Mouse (Mus musculus) embryonic facial prominence, embryonic 11.5 days (tissue): Measurements from ENCODE around the gene Pbx4. TPM values are rescaled to one million over a fixed set of nuclear protein-coding genes. Genes with fewer than 3 reads are reported as not detected.

ENCODE experiments used
- ATAC-seq: fragments of 200-750 bp; cut with Nextera tagmentation; replicated peaks from 2 replicates; pipeline ENCODE4 v1.8.0; 2017; ENCODE audit warnings: low read depth; ENCODE audit not compliant: insufficient number of reproducible peaks, low FRiP score, low TSS enrichment
- DNase-seq: peaks from one replicate; pipeline ENCODE4 v3.0.0-alpha.2; 2015; ENCODE audit warnings: low spot score
- H3K27ac ChIP-seq: fragments of 300-500 bp; sonication (generic); replicated peaks from 2 replicates; pipeline ENCODE4 v1.5.1; 2014; ENCODE audit warnings: mild to moderate bottlenecking, low read depth, low read length, control low read depth
- H3K27me3 ChIP-seq: fragments of 300-500 bp; sonication (generic); 2 replicates; pipeline ENCODE4 v1.6.1; 2014; ENCODE audit warnings: mild to moderate bottlenecking, low read length, moderate library complexity, mixed read lengths; ENCODE audit not compliant: control insufficient read depth, insufficient read depth
- H3K36me3 ChIP-seq: fragments of 300-500 bp; sonication (generic); replicated peaks from 2 replicates; pipeline ENCODE4 v1.6.1; 2014; ENCODE audit warnings: low read depth, mild to moderate bottlenecking, low read length, moderate library complexity, mixed read lengths; ENCODE audit not compliant: control insufficient read depth, insufficient read depth
- H3K4me1 ChIP-seq: fragments of 300-500 bp; sonication (generic); 2 replicates; pipeline ENCODE4 v1.6.1; 2014; ENCODE audit warnings: low read length, mixed read lengths; ENCODE audit not compliant: control insufficient read depth, insufficient read depth
- H3K4me2 ChIP-seq: fragments of 300-500 bp; sonication (generic); 2 replicates; pipeline ENCODE4 v1.6.1; 2014; ENCODE audit warnings: low read depth, mild to moderate bottlenecking, control low read depth, low read length, moderate library complexity
- H3K4me3 ChIP-seq: fragments of 300-500 bp; sonication (generic); 2 replicates; pipeline ENCODE4 v1.5.1; 2014; ENCODE audit warnings: low read depth, low read length, control low read depth
- H3K9ac ChIP-seq: fragments of 300-500 bp; sonication (generic); replicated peaks from 2 replicates; pipeline ENCODE4 v1.6.1; 2014; ENCODE audit warnings: mild to moderate bottlenecking, control low read depth, low read length
- H3K9me3 ChIP-seq: fragments of 300-500 bp; sonication (generic); replicated peaks from 2 replicates; pipeline ENCODE4 v1.6.1; 2016; ENCODE audit warnings: mild to moderate bottlenecking, low read length, inconsistent platforms, mixed read lengths; ENCODE audit not compliant: control insufficient read depth
- WGBS: fragments of 180-500 bp; shearing (Covaris S2); extraction: QIAGEN DNeasy Blood & Tissue Kit; methylation state at CpG from one replicate; pipeline ENCODE4 v1.1.7; 2014; 5-methylcytosine and 5-hydroxymethylcytosine counted together
- polyA plus RNA-seq: library from polyadenylated mRNA; unstranded; fragments of >200 nt; fragmentation: Nextera tagmentation; extraction: Ambion mirVana; gene quantifications from 2 replicates; pipeline ENCODE4 v1.2.1, GENCODE M21; 2014

The Pbx4 gene
- polyA plus RNA-seq, 1 experiment from 2014 or later: 13.8 TPM

DNA sequence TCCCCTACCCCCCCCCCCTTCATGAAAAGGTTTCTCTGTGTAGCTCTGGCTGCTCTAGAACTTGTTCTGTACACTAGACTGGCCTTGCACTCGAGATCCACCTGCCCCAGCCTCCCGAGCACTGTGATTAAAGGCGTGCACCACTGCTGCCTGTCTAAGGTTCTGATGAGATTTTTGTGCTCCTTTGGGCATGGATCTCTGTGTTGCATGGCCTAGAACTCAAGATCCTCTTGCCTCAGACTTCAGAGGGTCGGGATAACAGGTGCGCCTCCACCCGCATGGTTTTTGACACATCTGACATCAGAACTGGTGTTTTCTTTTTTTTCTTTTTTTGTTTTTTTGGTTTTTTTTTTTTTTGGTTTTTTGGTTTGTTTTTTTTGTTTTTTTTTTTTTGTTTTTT, 27.8 kb upstream of the Pbx4 start:
- WGBS: 94% methylated on average over 6 of the region's 6 CpGs
- Histone ChIP-seq H3K4me2 (no peak overlapping the region), H3K4me1 (peaks cover 2% of the 10 kb centered on the region; the same call in 1 of the 2 replicates), H3K9me3 (no peaks in the 10 kb centered on the region), H3K27me3 (no peaks in the 10 kb centered on the region), H3K36me3 (peaks cover 27% of the 10 kb centered on the region), H3K9ac (no peak overlapping the region), H3K4me3 (no peak overlapping the region), H3K27ac (no peak overlapping the region)
- no peak for ATAC-seq
- DNase-seq: no peak

DNA sequence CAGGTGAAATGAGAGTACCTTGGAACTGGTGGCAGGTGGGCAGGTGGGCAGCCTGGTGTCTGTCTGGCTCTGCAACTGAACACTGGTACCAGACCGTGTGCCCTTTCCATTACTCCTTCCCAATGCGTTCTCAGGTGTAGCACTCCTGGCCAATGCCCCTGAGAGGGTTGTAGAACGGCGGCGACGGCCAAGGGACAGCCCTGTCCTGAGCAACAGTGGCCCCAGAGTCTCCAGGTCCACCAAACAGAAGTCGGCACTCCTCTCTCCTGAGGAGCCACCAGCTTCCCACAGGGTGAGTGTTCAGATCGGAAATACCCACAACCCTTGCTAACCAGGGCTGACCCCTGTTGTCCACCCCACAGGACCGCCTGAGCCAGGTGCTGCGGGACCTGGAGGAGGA, 27.2 kb upstream of the Pbx4 start:
- DNase-seq: no peak
- Histone ChIP-seq H3K36me3 (peaks cover 23% of the 10 kb centered on the region), H3K4me1 (peaks cover 2% of the 10 kb centered on the region; the same call in 1 of the 2 replicates), H3K4me3 (no peak overlapping the region), H3K4me2 (no peak overlapping the region), H3K9me3 (no peaks in the 10 kb centered on the region), H3K27me3 (no peaks in the 10 kb centered on the region), H3K9ac (no peak overlapping the region), H3K27ac (no peak overlapping the region)
- no peak for ATAC-seq
- WGBS: 90% methylated on average over 10 of the region's 10 CpGs

DNA sequence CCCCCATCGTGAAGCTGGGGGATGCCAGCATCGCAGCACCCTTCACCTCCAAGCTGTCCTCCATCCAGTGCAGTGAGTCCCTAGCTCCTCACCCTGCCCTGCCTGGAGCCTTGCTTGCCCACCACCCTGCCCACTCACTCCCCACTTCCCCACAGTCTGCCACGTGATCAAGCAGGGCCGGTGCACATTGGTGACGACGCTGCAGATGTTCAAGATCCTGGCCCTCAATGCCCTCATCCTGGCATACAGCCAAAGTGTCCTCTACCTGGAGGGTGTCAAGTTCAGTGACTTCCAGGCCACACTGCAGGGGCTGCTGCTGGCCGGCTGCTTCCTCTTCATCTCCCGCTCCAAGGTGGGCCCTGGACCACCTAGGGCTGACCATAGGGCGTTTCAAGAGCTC, 26.8 kb upstream of the Pbx4 start:
- WGBS: 93% methylated on average over 9 of the region's 9 CpGs

DNA sequence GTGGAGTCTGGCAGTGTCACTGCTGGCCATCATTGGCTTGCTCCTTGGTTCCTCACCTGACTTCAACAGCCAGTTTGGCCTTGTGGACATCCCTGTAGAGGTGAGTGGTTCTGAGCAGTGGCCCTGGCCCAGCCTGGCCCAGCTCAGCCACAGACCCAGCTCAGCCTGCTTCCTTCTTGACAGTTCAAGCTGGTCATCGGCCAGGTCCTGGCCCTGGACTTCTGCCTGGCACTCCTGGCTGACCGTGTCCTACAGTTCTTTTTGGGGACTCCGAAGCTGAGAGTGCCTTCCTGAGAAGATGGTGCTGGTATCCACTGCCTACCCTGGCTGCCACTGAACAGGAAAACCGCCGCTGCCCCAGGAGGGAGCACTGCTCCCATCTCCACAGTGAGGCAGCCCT, 25.1 kb upstream of the Pbx4 start:
- no peaks in the 10 kb centered on the region for H3K27me3 ChIP-seq
- H3K9me3 ChIP-seq: no peaks in the 10 kb centered on the region
- H3K4me3 ChIP-seq: no peak overlapping the region
- WGBS: 91% methylated on average over 5 of the region's 5 CpGs
- peaks cover 2% of the 10 kb centered on the region; the same call in 1 of the 2 replicates for H3K4me1 ChIP-seq
- ATAC-seq (no peak), DNase-seq (no peak)
- no peak overlapping the region for H3K27ac ChIP-seq
- no peak overlapping the region for H3K4me2 ChIP-seq
- H3K9ac ChIP-seq: no peak overlapping the region
- H3K36me3 ChIP-seq: peaks cover 16% of the 10 kb centered on the region

More for the DNA sequence above, 26.8 kb upstream of the Pbx4 start:
- ATAC-seq (no peak), DNase-seq (no peak)
- H3K9me3 ChIP-seq: no peaks in the 10 kb centered on the region
- H3K4me2 ChIP-seq: no peak overlapping the region
- H3K9ac ChIP-seq: no peak overlapping the region
- H3K27me3 ChIP-seq: no peaks in the 10 kb centered on the region
- no peak overlapping the region for H3K27ac ChIP-seq
- peaks cover 2% of the 10 kb centered on the region; the same call in 1 of the 2 replicates for H3K4me1 ChIP-seq
- peaks cover 20% of the 10 kb centered on the region for H3K36me3 ChIP-seq
- no peak overlapping the region for H3K4me3 ChIP-seq

DNA sequence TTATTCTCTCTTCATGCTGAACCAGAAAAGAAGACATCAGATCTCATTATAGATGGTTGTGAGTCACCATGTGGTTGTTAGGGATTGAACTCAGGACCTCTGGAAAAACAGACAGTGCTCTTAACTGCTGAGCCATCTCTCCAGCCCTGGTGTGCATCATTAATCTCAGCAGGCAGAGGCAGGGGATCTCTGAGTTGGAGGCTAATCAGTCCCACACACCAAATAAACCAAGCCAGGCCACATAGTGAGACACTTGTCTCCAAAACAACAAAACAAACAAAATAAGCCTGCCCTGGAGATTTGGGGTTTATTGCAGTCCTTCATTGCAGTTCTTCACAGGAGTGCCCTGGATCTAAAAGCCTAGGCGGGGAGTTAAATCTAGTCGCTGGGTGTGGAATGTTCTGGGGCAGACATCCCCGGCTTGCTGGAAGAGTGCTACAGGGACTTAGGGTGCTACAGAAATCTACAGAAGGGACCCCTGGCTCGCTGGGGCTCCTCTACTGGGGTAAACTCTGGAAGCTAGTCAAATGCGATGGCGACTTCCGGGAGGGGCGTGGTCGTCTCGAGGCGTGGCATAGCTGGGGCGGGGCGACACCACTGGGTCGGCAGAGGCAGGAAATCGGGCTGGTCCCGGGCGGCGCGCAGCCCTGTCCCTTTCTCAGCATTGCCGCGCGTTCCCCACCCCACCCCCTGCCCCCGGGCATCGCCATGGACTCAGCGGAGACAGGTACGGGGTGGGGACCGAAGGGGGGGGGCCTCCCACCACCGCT, 24.0 kb upstream of the Pbx4 start, which contains the start of gene Gmip:
Gmip (plus strand) TSS at position 586 of the 770 bp plus-strand sequence.
- Histone ChIP-seq H3K9ac (peak within 1 kb of the TSS; percentile 59), H3K9me3 (no peaks in the 10 kb centered on the region), H3K27me3 (no peaks in the 10 kb centered on the region), H3K4me1 (peaks cover 2% of the 10 kb centered on the region; the same call in 1 of the 2 replicates), H3K4me2 (peak within 1 kb of the TSS; percentile 86), H3K36me3 (peaks cover 11% of the 10 kb centered on the region), H3K4me3 (peak within 1 kb of the TSS; percentile 43), H3K27ac (no peak within 1 kb of the TSS)
- ATAC-seq (peak; percentile 67), DNase-seq (peak; percentile 76)
- 5% methylated on average over 26 of the region's 28 CpGs for WGBS

DNA sequence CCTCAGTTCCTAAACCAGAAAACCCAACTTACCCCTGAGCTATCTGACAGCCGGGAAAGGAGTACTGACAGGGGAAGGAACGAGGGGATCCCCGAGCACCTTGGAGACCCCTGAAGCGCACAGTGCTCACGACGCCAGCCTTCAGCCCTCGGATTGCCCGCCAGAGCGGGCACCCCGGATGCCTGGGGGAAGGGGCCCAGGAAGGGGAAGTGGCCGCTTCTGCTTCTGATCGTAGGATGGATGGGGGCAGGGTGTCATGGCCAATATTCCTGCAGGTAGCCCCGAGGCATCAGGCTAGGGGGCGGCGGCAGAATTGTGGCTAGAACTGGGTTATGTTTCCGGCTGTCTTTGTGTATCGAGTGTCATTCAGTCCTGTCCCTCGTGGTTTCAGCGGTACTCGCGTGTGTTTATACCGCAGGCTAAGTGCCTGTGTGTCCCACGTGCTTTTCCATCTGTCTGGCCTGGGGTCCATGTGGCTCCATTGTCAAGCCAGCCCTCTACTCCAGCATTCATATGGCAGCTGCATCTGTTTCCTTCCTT, 23.4 kb upstream of the Pbx4 start:
- peaks cover 2% of the 10 kb centered on the region; the same call in 1 of the 2 replicates for H3K4me1 ChIP-seq
- peak; percentile 39 for DNase-seq
- ATAC-seq: peak; percentile 46
- WGBS: 2% methylated on average over 23 of the region's 23 CpGs
- H3K9me3 ChIP-seq: no peaks in the 10 kb centered on the region
- peak overlapping the region; percentile 43 for H3K4me3 ChIP-seq
- peak overlapping the region; percentile 86 for H3K4me2 ChIP-seq
- H3K9ac ChIP-seq: peak overlapping the region; percentile 59
- peaks cover 7% of the 10 kb centered on the region for H3K36me3 ChIP-seq
- no peaks in the 10 kb centered on the region for H3K27me3 ChIP-seq
- H3K27ac ChIP-seq: no peak overlapping the region

DNA sequence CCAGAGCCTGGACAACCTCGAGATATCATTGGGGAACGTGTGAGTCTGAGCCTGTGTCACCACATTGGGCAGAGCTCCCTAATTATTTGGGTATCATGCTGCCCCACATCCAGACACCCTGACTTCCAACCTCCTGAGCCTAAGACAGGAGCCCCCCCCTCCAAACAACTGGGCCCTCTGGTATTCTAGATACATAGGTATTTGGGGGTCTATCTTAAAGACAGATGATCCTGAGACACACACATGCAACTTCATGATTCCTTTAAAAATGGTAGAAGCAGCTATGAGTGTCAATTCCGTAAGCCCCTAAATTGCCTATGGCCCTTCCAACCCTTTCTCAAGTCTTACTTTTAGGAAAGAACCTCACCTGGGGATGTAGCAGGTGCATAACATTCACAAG, 22.5 kb upstream of the Pbx4 start:
- Histone ChIP-seq H3K4me2 (no peak overlapping the region), H3K9me3 (no peaks in the 10 kb centered on the region), H3K9ac (no peak overlapping the region), H3K4me1 (peaks cover 2% of the 10 kb centered on the region; the same call in 1 of the 2 replicates), H3K27ac (no peak overlapping the region), H3K4me3 (no peak overlapping the region), H3K27me3 (no peaks in the 10 kb centered on the region), H3K36me3 (peaks cover 5% of the 10 kb centered on the region)
- ATAC-seq (no peak), DNase-seq (no peak)
- WGBS: 62% methylated on average over 3 of the region's 3 CpGs

DNA sequence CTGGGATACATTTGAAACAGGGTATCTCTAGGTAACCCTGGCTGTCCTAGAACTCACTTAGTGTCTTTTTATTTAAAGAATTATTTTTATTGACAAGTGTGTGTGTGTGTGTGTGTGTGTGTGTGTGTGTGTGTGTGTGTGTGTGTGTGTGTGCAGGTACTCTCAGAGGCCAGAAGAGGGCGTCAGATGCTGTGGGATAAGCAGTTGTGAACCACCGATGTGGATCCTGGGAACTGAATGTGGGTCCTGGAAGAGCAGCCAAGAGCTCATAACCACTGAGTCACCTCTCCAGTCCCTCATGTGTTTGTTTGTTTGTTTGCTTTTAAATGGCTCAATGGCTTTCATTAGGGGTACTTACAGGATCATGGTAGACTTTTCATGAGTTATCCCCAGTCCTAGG, 17.4 kb upstream of the Pbx4 start:
- Histone ChIP-seq H3K36me3 (no peaks in the 10 kb centered on the region), H3K27me3 (no peaks in the 10 kb centered on the region), H3K4me3 (no peak overlapping the region), H3K27ac (no peak overlapping the region), H3K9ac (no peak overlapping the region), H3K4me2 (no peak overlapping the region), H3K9me3 (no peaks in the 10 kb centered on the region), H3K4me1 (no peaks in the 10 kb centered on the region)
- no peak for ATAC-seq
- no peak for DNase-seq
- 81% methylated on average over 2 of the region's 2 CpGs for WGBS
